Comparison of ENCODE assay signal across 24 mouse cellular contexts in the genomic region with DNA sequence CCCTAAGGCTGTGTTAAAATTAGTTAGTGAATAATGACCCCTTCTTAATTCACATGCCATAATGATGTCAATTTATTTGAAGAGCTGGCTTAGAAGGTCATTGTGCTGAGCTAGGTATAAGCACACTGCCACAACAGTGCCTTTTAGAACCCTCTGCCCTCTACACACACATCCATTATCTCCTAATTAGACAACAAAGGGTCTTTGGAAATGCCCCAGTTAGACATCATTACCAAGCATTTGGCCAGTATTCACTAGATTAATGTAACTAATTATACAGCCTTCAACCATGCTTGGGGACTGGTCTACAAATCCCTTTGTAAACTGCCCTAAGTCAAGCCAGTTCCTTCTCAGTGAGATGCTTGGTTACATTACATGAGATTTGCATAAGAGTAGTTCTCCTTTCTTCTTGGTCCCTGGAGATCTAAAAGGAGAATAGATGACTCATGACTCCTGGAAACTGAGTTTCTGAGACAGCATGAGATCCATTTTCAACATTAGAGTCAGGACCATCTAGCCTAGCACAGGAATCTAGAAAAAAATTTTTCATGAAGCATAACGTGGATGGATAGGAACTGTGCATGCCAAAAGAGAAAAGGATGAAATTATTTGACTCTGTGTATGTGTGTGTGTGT. TPM values are rescaled to one million over a fixed set of nuclear protein-coding genes. Genes with fewer than 3 reads are reported as not detected.
DNase-seq lines count a peak whose midpoint lies in the region; ATAC-seq and TF ChIP-seq lines count a peak whose summit lies in the region.
"Had no signal": no experiment of that assay in that cellular context is flagged by ENCODE, and none has a peak within 500 bp of the region (broad histone marks: within the 10 kb centered on the region; RNA-seq: fewer than 3 reads in every experiment).

No protein-coding gene starts in this region.

- H3K27me3 ChIP-seq in forebrain, embryonic 16.5 days (replicated peaks; ENCODE audit: control insufficient read depth, insufficient read depth, low read length), result 0 out of 2 replicates have a peak, but pooled peaks cover 3% of the 10 kb centered on the region
- 0 out of 2 replicates have a peak, but pooled peaks cover 4% of the 10 kb centered on the region for H3K27me3 ChIP-seq in forebrain, embryonic 12.5 days
- H3K27me3 ChIP-seq in hindbrain, embryonic 16.5 days (replicated peaks; ENCODE audit: control insufficient read depth, insufficient read depth, low read length), result no peaks in the 10 kb centered on the region
- H3K27me3 ChIP-seq in hindbrain, postnatal 0 days (ENCODE audit: insufficient read depth, low read length), result no peaks in the 10 kb centered on the region
- H3K27me3 ChIP-seq: embryonic facial prominence, embryonic 13.5 days; neural tube, embryonic 15.5 days had no signal

- 79% methylated on average over 1 of the region's 1 CpGs for WGBS in forebrain, embryonic 16.5 days
- 74% methylated on average over 1 of the region's 1 CpGs for WGBS in forebrain, embryonic 12.5 days
- 61% methylated on average over 1 of the region's 1 CpGs for WGBS in hindbrain, embryonic 16.5 days
- 77% methylated on average over 1 of the region's 1 CpGs for WGBS in hindbrain, postnatal 0 days

- H3K9me3 ChIP-seq in forebrain, embryonic 16.5 days (ENCODE audit: control insufficient read depth, low read length), result no peaks in the 10 kb centered on the region
- no peaks in the 10 kb centered on the region; the same call in 1 of the 2 replicates for H3K9me3 ChIP-seq in forebrain, embryonic 12.5 days
- H3K9me3 ChIP-seq in hindbrain, embryonic 16.5 days (ENCODE audit: control insufficient read depth, low read length), result peaks cover 4% of the 10 kb centered on the region; the same call in 1 of the 2 replicates
- no peaks in the 10 kb centered on the region for H3K9me3 ChIP-seq in hindbrain, postnatal 0 days (ENCODE audit: low read length)
- H3K9me3 ChIP-seq: forebrain, embryonic 15.5 days; midbrain, embryonic 10.5 days; neural tube, embryonic 15.5 days had no signal

- no peak overlapping the region for H3K27ac ChIP-seq in forebrain, embryonic 16.5 days (ENCODE audit: low read length)
- H3K27ac ChIP-seq in forebrain, embryonic 12.5 days, result no peak overlapping the region
- H3K27ac ChIP-seq in hindbrain, embryonic 16.5 days (ENCODE audit: low read depth, low read length), result no peak overlapping the region
- no peak overlapping the region for H3K27ac ChIP-seq in hindbrain, postnatal 0 days
- H3K27ac ChIP-seq: embryonic facial prominence, embryonic 13.5 days; forebrain, embryonic 15.5 days; heart, adult 2 months; kidney, postnatal 0 days; midbrain, embryonic 10.5 days; neural tube, embryonic 15.5 days had no signal

- no peak overlapping the region for H3K9ac ChIP-seq in forebrain, embryonic 16.5 days (replicated peaks; ENCODE audit: low read depth, low read length)
- H3K9ac ChIP-seq in forebrain, embryonic 12.5 days, result no peak overlapping the region
- no peak overlapping the region for H3K9ac ChIP-seq in hindbrain, embryonic 16.5 days (ENCODE audit: low read depth, low read length)
- H3K9ac ChIP-seq in hindbrain, postnatal 0 days (replicated peaks; ENCODE audit: low read length), result no peak overlapping the region
- H3K9ac ChIP-seq: embryonic facial prominence, embryonic 13.5 days; forebrain, embryonic 15.5 days; neural tube, embryonic 15.5 days had no signal

- DNase-seq in hindbrain, postnatal 0 days (ENCODE audit: low spot score), result no peak
- DNase-seq in brain, adult 2 months (ENCODE audit: low read depth, low spot score), result peak; percentile 40
- no peak for DNase-seq in thymus, postnatal 4 days
- DNase-seq in adrenal gland, adult 8-10 months, result no peak
- DNase-seq in adrenal gland, adult 2 months, result no peak
- DNase-seq: adrenal gland, postnatal 10 days; cerebellum, adult 8-10 months; cerebellum, postnatal 36 days; embryo, embryonic 11 days; gastrocnemius, postnatal 25 days; heart, adult 2 months; kidney, adult 18-20 months; right cerebral cortex, postnatal 14 days had no signal

- no peak overlapping the region for H3K4me2 ChIP-seq in forebrain, embryonic 16.5 days (ENCODE audit: low read length)
- no peak overlapping the region for H3K4me2 ChIP-seq in forebrain, embryonic 12.5 days
- H3K4me2 ChIP-seq in hindbrain, embryonic 16.5 days (ENCODE audit: low read length), result no peak overlapping the region
- H3K4me2 ChIP-seq in hindbrain, postnatal 0 days (ENCODE audit: low read depth, low read length), result no peak overlapping the region
- H3K4me2 ChIP-seq: embryonic facial prominence, embryonic 13.5 days; forebrain, embryonic 15.5 days; neural tube, embryonic 15.5 days had no signal

- no peaks in the 10 kb centered on the region for H3K4me1 ChIP-seq in forebrain, embryonic 16.5 days (replicated peaks; ENCODE audit: control insufficient read depth, insufficient read depth, low read length)
- H3K4me1 ChIP-seq in forebrain, embryonic 12.5 days, result no peaks in the 10 kb centered on the region
- no peaks in the 10 kb centered on the region for H3K4me1 ChIP-seq in hindbrain, embryonic 16.5 days (ENCODE audit: control insufficient read depth, insufficient read depth, low read depth, low read length)
- no peaks in the 10 kb centered on the region for H3K4me1 ChIP-seq in hindbrain, postnatal 0 days (ENCODE audit: insufficient read depth, low read length)
- H3K4me1 ChIP-seq: embryonic facial prominence, embryonic 13.5 days; forebrain, embryonic 15.5 days; midbrain, embryonic 10.5 days; neural tube, embryonic 15.5 days had no signal

- H3K4me3 ChIP-seq in forebrain, embryonic 16.5 days (replicated peaks; ENCODE audit: low read length), result no peak overlapping the region
- H3K4me3 ChIP-seq in forebrain, embryonic 12.5 days (replicated peaks), result no peak overlapping the region
- no peak overlapping the region for H3K4me3 ChIP-seq in hindbrain, embryonic 16.5 days (ENCODE audit: low read length)
- H3K4me3 ChIP-seq in hindbrain, postnatal 0 days (ENCODE audit: low read length), result no peak overlapping the region
- H3K4me3 ChIP-seq: embryonic facial prominence, embryonic 13.5 days; erythroblast, embryonic 14.5 days; forebrain, embryonic 15.5 days; heart, adult 2 months; midbrain, embryonic 10.5 days; neural tube, embryonic 15.5 days had no signal

- ATAC-seq in forebrain, embryonic 16.5 days, result 0 out of 2 replicates have a peak, but pooled peaks have one; percentile 20
- ATAC-seq in forebrain, embryonic 12.5 days (ENCODE audit: low FRiP score), result no peak
- ATAC-seq in hindbrain, embryonic 16.5 days, result peak; percentile 50; the same call in 1 of the 2 replicates
- ATAC-seq in hindbrain, postnatal 0 days, result no peak
- ATAC-seq: forebrain, embryonic 15.5 days; inflammation-experienced regulatory T-cells, adult 6 months; lung, postnatal 0 days had no signal

- no peak for TF ChIP-seq CTCF in hindbrain, postnatal 0 days (IDR thresholded peaks at IDR 0.05; ENCODE audit: low read depth)

- H3K36me3 ChIP-seq in forebrain, embryonic 16.5 days (ENCODE audit: control insufficient read depth, insufficient read depth), result no peaks in the 10 kb centered on the region
- no peaks in the 10 kb centered on the region for H3K36me3 ChIP-seq in forebrain, embryonic 12.5 days (replicated peaks)
- H3K36me3 ChIP-seq in hindbrain, embryonic 16.5 days (ENCODE audit: control insufficient read depth, insufficient read depth, low read length), result no peaks in the 10 kb centered on the region
- H3K36me3 ChIP-seq in hindbrain, postnatal 0 days (ENCODE audit: insufficient read depth, low read length), result no peaks in the 10 kb centered on the region
- H3K36me3 ChIP-seq: embryonic facial prominence, embryonic 13.5 days; forebrain, embryonic 15.5 days; midbrain, embryonic 10.5 days; neural tube, embryonic 15.5 days had no signal

RNA-seq across cellular contexts. Expression of gene Prkcq, which starts 32.3 kb away (rescaled TPM):
- polyA plus RNA-seq in forebrain, embryonic 16.5 days (2015; fragmentation: Nextera tagmentation; extraction: Ambion mirVana), result 3.0 and 4.4 TPM in 2 replicates
- 1.3 and 1.8 TPM in 2 replicates for polyA plus RNA-seq in forebrain, embryonic 12.5 days (2016; fragmentation: Nextera tagmentation; extraction: Ambion mirVana)
- polyA plus RNA-seq in hindbrain, embryonic 16.5 days (2015; fragmentation: Nextera tagmentation; extraction: Ambion mirVana), result 20.1 and 20.8 TPM in 2 replicates
- total RNA-seq in hindbrain, postnatal 0 days (2014; rRNA removed), result 12.9 and 13.5 TPM in 2 replicates
- polyA plus RNA-seq in hindbrain, postnatal 0 days (2015; fragmentation: Nextera tagmentation; extraction: Ambion mirVana), result 14.8 and 18.1 TPM in 2 replicates
- total RNA-seq in adrenal gland, adult 8-10 months (2022), result 1 to 10 TPM; 1.3 to 2.8 (median 2.3) TPM
- 1 to 10 TPM; 1.2 to 2.4 TPM for total RNA-seq in adrenal gland, adult 2 months (2021)
- 0.44 and 0.46 TPM in 2 replicates for polyA plus RNA-seq in adrenal gland, adult 2 months (2012; rRNA removed)
- polyA plus RNA-seq: erythroblast, embryonic 14.5 days had no signal

Comparison
In these comparisons a context has a peak if more than half of its experiments do, and no peak if none do; other contexts are left out.
1. ATAC-seq: peak in forebrain, embryonic 16.5 days (single experiment) and hindbrain, embryonic 16.5 days (single experiment); none in forebrain, embryonic 12.5 days (single experiment) and hindbrain, postnatal 0 days (single experiment).